Mouse (Mus musculus) left cerebral cortex, postnatal 4 days (tissue): ENCODE results near the gene Mef2d. TPM values are rescaled to one million over a fixed set of nuclear protein-coding genes. Genes with fewer than 3 reads are reported as not detected.

Experiments
- DNase-seq: peaks from one replicate; pipeline ENCODE4 v3.0.0-alpha.2; 2022
- intact Hi-C: fragments of 180-260 bp; cut with DNase I; formaldehyde crosslinking; loops from one replicate; pipeline ENCODE4 v1.15.1; 2025
- total RNA-seq, 2 experiments: library from RNA; stranded (reverse); gene quantifications; 2 replicates each; pipeline ENCODE4 v1.2.3; 2021

Mef2d gene
- total RNA-seq, 2 experiments from 2014 or later: 113 to 121 TPM

GRCm38 (mm10) chr3:88205563-88206491 lies 63.7 kb downstream of the Mef2d start:
- intact Hi-C loops: no loop called here
- peak; percentile 80 for DNase-seq

GRCm38 (mm10) chr3:88206500-88206899 lies 64.3 kb downstream of the Mef2d start:
- no peak for DNase-seq
- intact Hi-C loops: no loop called here

- DNase-seq: peak; percentile 60
- intact Hi-C loops: no loop called here
These were observed 64.8 kb downstream of the Mef2d start for GRCm38 (mm10) chr3:88206901-88207371.

GRCm38 (mm10) chr3:88207451-88208100 lies 65.4 kb downstream of the Mef2d start:
- peak; percentile 65 for DNase-seq
- intact Hi-C loops: no loop called here

- intact Hi-C loops: no loop called here
- DNase-seq: no peak
These were observed 66.1 kb downstream of the Mef2d start for GRCm38 (mm10) chr3:88208226-88208720.

GRCm38 (mm10) chr3:88209306-88209705 lies 67.1 kb downstream of the Mef2d start:
- intact Hi-C loops: no loop called here
- DNase-seq: no peak

GRCm38 (mm10) chr3:88210121-88210520 lies 67.9 kb downstream of the Mef2d start:
- DNase-seq: no peak

GRCm38 (mm10) chr3:88210918-88211317 lies 68.7 kb downstream of the Mef2d start:
- no peak for DNase-seq
- intact Hi-C loops: no loop called here

More at GRCm38 (mm10) chr3:88210121-88210520, 67.9 kb downstream of the Mef2d start:
- intact Hi-C loops: no loop called here

- DNase-seq: no peak
These were observed 70.2 kb downstream of the Mef2d start for GRCm38 (mm10) chr3:88212356-88212755.

GRCm38 (mm10) chr3:88213019-88213418 lies 70.8 kb downstream of the Mef2d start:
- DNase-seq: no peak
- intact Hi-C loops: no loop called here

More at GRCm38 (mm10) chr3:88212356-88212755, 70.2 kb downstream of the Mef2d start:
- intact Hi-C loops: no loop called here

- DNase-seq: peak; percentile 91
- intact Hi-C loops: no loop called here
These were observed 72.2 kb downstream of the Mef2d start for GRCm38 (mm10) chr3:88214197-88214938.

- DNase-seq: no peak
- intact Hi-C loops: no loop called here
These were observed 72.9 kb downstream of the Mef2d start for GRCm38 (mm10) chr3:88214971-88215552.

- intact Hi-C loops: loop anchor here (2.0 kb wide), 1 partner anchor 15 kb away; no protein-coding TSS in a partner anchor
- no peak for DNase-seq
These were observed 73.4 kb downstream of the Mef2d start for GRCm38 (mm10) chr3:88215553-88216004.

- DNase-seq: no peak
- intact Hi-C loops: loop anchor here (2.0 kb wide), 1 partner anchor 15 kb away; no protein-coding TSS in a partner anchor
These were observed 73.9 kb downstream of the Mef2d start for GRCm38 (mm10) chr3:88216116-88216515.

GRCm38 (mm10) chr3:88216534-88217326 lies 74.6 kb downstream of the Mef2d start:
- intact Hi-C loops: loop anchor here (2.0 kb wide), 1 partner anchor 16 kb away; no protein-coding TSS in a partner anchor
- DNase-seq: peak; percentile 71

- no peak for DNase-seq
These were observed 75.5 kb downstream of the Mef2d start for GRCm38 (mm10) chr3:88217679-88218078.

GRCm38 (mm10) chr3:88219940-88220339 lies 77.8 kb downstream of the Mef2d start:
- intact Hi-C loops: no loop called here
- no peak for DNase-seq

More at GRCm38 (mm10) chr3:88217679-88218078, 75.5 kb downstream of the Mef2d start:
- intact Hi-C loops: loop anchor here (2.0 kb wide), 1 partner anchor 17 kb away; no protein-coding TSS in a partner anchor

- DNase-seq: no peak
- intact Hi-C loops: no loop called here
These were observed 78.7 kb downstream of the Mef2d start for GRCm38 (mm10) chr3:88220842-88221241.
